Mouse (Mus musculus) midbrain, postnatal 0 days (tissue): Measurements from ENCODE around the gene Prr36. TPM values are rescaled to one million over a fixed set of nuclear protein-coding genes. Genes with fewer than 3 reads are reported as not detected.

ENCODE experiments used
- ATAC-seq: fragments of 200-750 bp; cut with Nextera tagmentation; 2 replicates; pipeline ENCODE4 v1.8.0; 2017; ENCODE audit warnings: moderate number of reproducible peaks, mild to moderate bottlenecking, moderate TSS enrichment, moderate library complexity; ENCODE audit not compliant: low FRiP score
- DNase-seq: peaks from one replicate; pipeline ENCODE4 v3.0.0-alpha.2; 2015; ENCODE audit warnings: low spot score
- H3K27ac ChIP-seq: fragments of 300-500 bp; sonication (generic); 2 replicates; pipeline ENCODE4 v1.5.1; 2014; ENCODE audit warnings: low read depth, mild to moderate bottlenecking, low read length, mixed read lengths
- H3K27me3 ChIP-seq: fragments of 300-500 bp; sonication (generic); 2 replicates; pipeline ENCODE4 v1.6.1; 2014; ENCODE audit warnings: low read length, control low read depth, mixed read lengths; ENCODE audit not compliant: insufficient read depth
- H3K36me3 ChIP-seq: fragments of 300-500 bp; sonication (generic); 2 replicates; pipeline ENCODE4 v1.6.1; 2014; ENCODE audit warnings: low read length, control low read depth, mixed read lengths; ENCODE audit not compliant: insufficient read depth
- H3K4me1 ChIP-seq: fragments of 300-500 bp; sonication (generic); 2 replicates; pipeline ENCODE4 v1.6.1; 2014; ENCODE audit warnings: mild to moderate bottlenecking, control low read depth, antibody characterized with exemption, low read length, mixed read lengths; ENCODE audit not compliant: insufficient read depth
- H3K4me2 ChIP-seq: fragments of 300-500 bp; sonication (generic); 2 replicates; pipeline ENCODE4 v1.6.1; 2014; ENCODE audit warnings: low read depth, mild to moderate bottlenecking, low read length, mixed read lengths; ENCODE audit not compliant: poor library complexity, severe bottlenecking
- H3K4me3 ChIP-seq: fragments of 300-500 bp; sonication (generic); 2 replicates; pipeline ENCODE4 v1.5.1; 2014; ENCODE audit warnings: low read depth, mild to moderate bottlenecking, low read length, moderate library complexity
- H3K9ac ChIP-seq: fragments of 300-500 bp; sonication (generic); replicated peaks from 2 replicates; pipeline ENCODE4 v1.6.1; 2014; ENCODE audit warnings: mild to moderate bottlenecking, low read length, moderate library complexity, mixed read lengths; ENCODE audit not compliant: poor library complexity, severe bottlenecking
- H3K9me3 ChIP-seq: fragments of 300-500 bp; sonication (generic); 2 replicates; pipeline ENCODE4 v1.6.1; 2016; ENCODE audit warnings: low read length, control low read depth
- CTCF ChIP-seq: IDR thresholded peaks from 2 replicates; pipeline ENCODE4 v1.5.1; 2016; ENCODE audit warnings: antibody characterized with exemption, mild to moderate bottlenecking
- WGBS: fragments of 180-500 bp; shearing (Covaris S2); extraction: QIAGEN DNeasy Blood & Tissue Kit; methylation state at CpG from one replicate; pipeline ENCODE4 v1.1.7; 2014; 5-methylcytosine and 5-hydroxymethylcytosine counted together
- polyA plus RNA-seq: library from polyadenylated mRNA; unstranded; fragments of >200 nt; fragmentation: Nextera tagmentation; extraction: Ambion mirVana; gene quantifications from 2 replicates; pipeline ENCODE4 v1.2.1, GENCODE M21; 2015
- total RNA-seq: library from RNA; depleted of rRNA; stranded (reverse); fragments of >200 nt; gene quantifications from 2 replicates; pipeline ENCODE4 v1.2.3, GENCODE M21; 2014

Gene Prr36
- total and polyA plus RNA-seq, 2 experiments from 2014 or later, result 17.9 to 33.1 TPM

DNA sequence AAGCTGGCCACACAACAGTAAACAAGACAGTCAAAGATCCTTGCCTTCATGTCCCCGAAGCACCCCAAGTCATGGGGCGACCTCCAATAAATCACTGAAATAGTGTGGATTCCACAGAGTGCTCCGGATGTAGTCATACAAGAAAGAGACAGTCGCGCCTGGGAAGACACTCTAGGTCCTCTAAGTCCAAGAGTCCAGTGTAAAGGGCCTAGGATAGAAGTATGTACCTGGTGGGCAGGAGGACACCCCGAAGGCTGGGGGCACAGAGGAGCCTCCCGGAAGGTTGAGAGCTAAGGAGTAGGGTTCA, 23.7 kb downstream of the Prr36 start:
- Histone ChIP-seq H3K9ac (no peak overlapping the region), H3K27ac (peak overlapping the region; percentile 67; the same call in 1 of the 2 replicates), H3K4me2 (no peak overlapping the region), H3K4me3 (no peak overlapping the region), H3K36me3 (peaks cover 33% of the 10 kb centered on the region), H3K27me3 (no peaks in the 10 kb centered on the region), H3K9me3 (no peaks in the 10 kb centered on the region), H3K4me1 (no peaks in the 10 kb centered on the region)
- DNase-seq (no peak), ATAC-seq (no peak)
- TF ChIP-seq CTCF, result no peak
- 54% methylated on average over 7 of the region's 7 CpGs for WGBS

DNA sequence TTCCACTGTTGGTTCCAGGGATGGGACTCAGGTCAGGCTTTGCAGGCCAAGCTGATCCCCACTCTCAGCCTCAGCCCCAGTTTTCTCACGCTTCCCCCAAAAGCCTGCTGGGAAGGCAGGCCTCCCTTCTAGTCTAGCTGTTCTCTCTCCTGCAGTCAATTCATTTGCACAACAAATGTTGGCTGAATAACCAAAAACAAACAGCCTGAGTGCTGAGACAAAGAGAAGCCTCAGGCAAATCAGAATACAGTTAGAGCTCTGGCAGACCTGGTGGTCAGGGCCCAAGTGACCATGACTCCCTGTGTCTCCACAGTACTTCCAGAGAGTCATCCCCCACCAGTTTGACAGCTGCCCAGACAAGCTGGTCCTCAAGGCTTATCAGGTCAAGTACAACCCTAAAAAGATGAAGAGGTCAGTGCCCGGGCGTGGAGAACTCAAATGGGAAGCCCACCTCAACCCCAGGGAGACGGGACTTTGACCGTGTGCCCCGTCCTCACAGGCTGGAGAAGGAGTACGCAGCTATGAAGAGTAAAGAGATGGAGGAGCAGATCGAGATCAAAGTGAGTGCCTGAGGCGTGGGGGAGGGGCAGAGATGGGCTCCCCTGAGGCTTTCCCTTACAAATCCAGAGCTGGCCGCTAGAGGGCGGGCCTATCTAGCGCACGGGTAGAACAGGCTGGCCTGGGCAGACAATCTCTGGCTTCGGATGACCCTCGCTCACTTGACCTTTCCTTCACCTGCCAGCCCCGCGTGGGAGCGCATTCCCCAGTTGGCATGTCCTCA, 24.3 kb downstream of the Prr36 start:
- no peak overlapping the region for H3K4me2 ChIP-seq
- peaks cover 39% of the 10 kb centered on the region for H3K36me3 ChIP-seq
- H3K4me1 ChIP-seq, result no peaks in the 10 kb centered on the region
- no peaks in the 10 kb centered on the region for H3K27me3 ChIP-seq
- H3K27ac ChIP-seq, result peak overlapping the region; percentile 67
- DNase-seq (peak; percentile 81), ATAC-seq (peak; percentile 82)
- 4% methylated on average over 18 of the region's 18 CpGs for WGBS
- no peak overlapping the region for H3K4me3 ChIP-seq
- H3K9ac ChIP-seq, result no peak overlapping the region
- peak; percentile 90 for TF ChIP-seq CTCF
- no peaks in the 10 kb centered on the region for H3K9me3 ChIP-seq

DNA sequence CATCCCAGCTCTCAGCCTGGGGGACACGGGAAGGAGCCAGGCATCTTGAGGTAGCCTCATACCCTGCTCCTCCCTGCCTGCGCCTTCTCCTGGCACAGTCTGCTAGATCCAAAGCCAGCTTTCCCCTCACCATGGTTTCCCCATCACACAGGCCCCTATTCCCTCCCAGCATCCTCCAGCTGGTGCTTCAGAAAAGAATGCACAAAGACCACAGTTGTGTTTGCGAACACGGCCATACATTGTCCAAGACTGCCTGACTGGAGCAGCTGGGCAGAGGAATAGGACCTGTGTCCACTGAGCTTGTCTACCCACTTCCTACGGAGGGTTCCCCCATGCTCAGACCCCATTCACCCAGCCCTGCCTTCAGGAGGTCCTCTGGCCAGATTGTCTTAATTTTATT, 25.0 kb downstream of the Prr36 start:
- peak overlapping the region; percentile 67 for H3K27ac ChIP-seq
- DNase-seq (peak; percentile 74), ATAC-seq (peak; percentile 51)
- no peaks in the 10 kb centered on the region for H3K27me3 ChIP-seq
- H3K4me3 ChIP-seq, result no peak overlapping the region
- peaks cover 40% of the 10 kb centered on the region for H3K36me3 ChIP-seq
- no peaks in the 10 kb centered on the region for H3K4me1 ChIP-seq
- no peaks in the 10 kb centered on the region for H3K9me3 ChIP-seq
- no peak overlapping the region for H3K4me2 ChIP-seq
- TF ChIP-seq CTCF, result no peak
- no peak overlapping the region for H3K9ac ChIP-seq
- 30% methylated on average over 5 of the region's 5 CpGs for WGBS

DNA sequence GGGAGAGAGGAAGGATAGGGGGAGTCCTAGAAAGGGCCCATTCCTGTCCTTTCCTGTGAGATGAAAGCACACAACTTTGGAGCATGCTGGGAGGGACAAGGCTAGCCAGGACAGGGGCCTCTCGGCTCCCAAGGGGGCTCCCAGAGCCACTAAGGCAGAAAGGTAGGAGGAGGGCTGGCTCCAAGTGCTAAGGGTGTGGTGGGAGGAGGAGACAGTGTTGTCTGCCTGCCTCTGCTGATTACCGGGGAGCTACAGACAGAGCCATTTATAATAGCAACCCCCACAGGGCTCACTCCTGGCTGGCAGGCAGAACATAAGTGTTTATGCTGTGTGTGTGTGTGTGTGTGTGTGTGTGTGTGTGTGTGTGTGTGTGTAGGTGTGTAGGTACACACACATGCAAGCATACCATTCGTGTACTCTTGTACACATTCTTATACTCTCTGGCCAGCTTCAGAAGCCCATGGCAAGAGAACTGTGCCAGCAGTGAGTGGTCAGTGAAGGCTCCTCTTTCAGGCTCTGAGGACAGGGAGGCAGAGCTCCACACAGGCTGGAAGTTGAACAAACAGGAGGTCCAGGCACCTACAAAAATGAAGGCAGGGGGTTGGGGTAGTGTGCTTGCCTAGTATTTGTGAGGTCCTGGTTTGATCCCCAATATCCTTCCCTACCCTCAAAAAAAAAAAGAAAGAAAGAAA, 28.1 kb downstream of the Prr36 start:
- no peak overlapping the region for H3K9ac ChIP-seq
- ATAC-seq, result no peak

DNA sequence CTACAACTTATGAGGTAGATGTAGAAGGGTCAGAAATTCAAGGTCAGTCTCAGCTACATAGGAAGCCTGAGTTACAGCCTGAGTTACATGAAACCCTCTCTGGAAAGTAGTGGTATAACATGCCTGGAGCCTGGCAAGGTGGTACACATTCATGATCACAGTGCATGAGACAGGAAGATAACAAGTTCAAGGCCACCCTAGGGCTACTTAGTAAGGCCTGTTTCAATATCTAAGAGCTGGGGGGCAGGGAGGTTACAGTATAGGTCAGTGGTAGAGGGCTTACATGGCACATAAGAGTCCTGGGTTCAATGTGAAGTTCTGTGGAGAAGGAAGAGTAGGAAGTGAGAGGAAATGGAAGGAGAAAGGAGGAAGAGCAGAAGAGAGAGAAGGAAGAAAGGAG, 28.7 kb downstream of the Prr36 start:
- no peak overlapping the region for H3K4me3 ChIP-seq
- H3K9me3 ChIP-seq, result no peaks in the 10 kb centered on the region
- no peaks in the 10 kb centered on the region for H3K27me3 ChIP-seq
- ATAC-seq (no peak), DNase-seq (no peak)
- TF ChIP-seq CTCF, result no peak
- no peaks in the 10 kb centered on the region for H3K4me1 ChIP-seq
- H3K9ac ChIP-seq, result no peak overlapping the region
- no peak overlapping the region for H3K4me2 ChIP-seq
- no peak overlapping the region for H3K27ac ChIP-seq
- peaks cover 54% of the 10 kb centered on the region for H3K36me3 ChIP-seq

More for the DNA sequence above, 28.1 kb downstream of the Prr36 start:
- Histone ChIP-seq H3K4me1 (no peaks in the 10 kb centered on the region), H3K27me3 (no peaks in the 10 kb centered on the region), H3K36me3 (peaks cover 53% of the 10 kb centered on the region), H3K4me3 (no peak overlapping the region), H3K27ac (no peak overlapping the region), H3K4me2 (no peak overlapping the region), H3K9me3 (no peaks in the 10 kb centered on the region)
- WGBS, result 40% methylated on average over 3 of the region's 3 CpGs
- DNase-seq, result no peak
- no peak for TF ChIP-seq CTCF

DNA sequence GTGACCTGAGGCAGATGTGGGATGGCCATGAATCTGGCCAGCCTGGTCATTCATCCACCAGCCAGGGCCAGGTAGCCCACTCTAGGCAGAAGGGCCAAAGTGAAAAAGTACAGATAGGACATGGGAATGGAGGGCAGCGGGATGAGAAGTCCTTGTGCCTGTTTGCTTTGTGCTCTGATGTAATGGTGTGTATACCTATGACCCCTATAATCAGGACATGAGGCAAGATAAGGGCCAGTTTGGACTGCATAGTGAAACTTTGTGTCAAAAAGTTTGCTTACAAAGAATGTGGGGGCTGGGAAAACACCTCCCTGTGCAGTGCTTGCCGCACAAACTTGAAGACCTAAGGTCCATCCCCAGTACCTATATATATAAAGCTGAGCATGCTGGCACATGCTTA, 31.1 kb downstream of the Prr36 start:
- H3K4me1 ChIP-seq, result no peaks in the 10 kb centered on the region
- no peak for DNase-seq
- no peaks in the 10 kb centered on the region for H3K27me3 ChIP-seq
- peaks cover 50% of the 10 kb centered on the region for H3K36me3 ChIP-seq
- no peak overlapping the region for H3K27ac ChIP-seq
- ATAC-seq, result no peak
- 98% methylated on average over 2 of the region's 2 CpGs for WGBS
- no peak overlapping the region for H3K4me3 ChIP-seq
- no peak for TF ChIP-seq CTCF
- no peak overlapping the region for H3K9ac ChIP-seq
- no peak overlapping the region for H3K4me2 ChIP-seq
- no peaks in the 10 kb centered on the region for H3K9me3 ChIP-seq
